Mouse (Mus musculus) intestine, embryonic 15.5 days (tissue): ENCODE data around the gene Gtse1. TPM values are rescaled to one million over a fixed set of nuclear protein-coding genes. Genes with fewer than 3 reads are reported as not detected.
A peak's percentile ranks its signal among the peaks of the same experiment; 100 is the strongest.

Experiments used
- ATAC-seq: fragments of 200-750 bp; cut with Nextera tagmentation; 2 replicates; pipeline ENCODE4 v1.8.0; 2017; ENCODE audit warnings: moderate TSS enrichment, moderate library complexity
- H3K27ac ChIP-seq: fragments of 300-500 bp; sonication (generic); 2 replicates; pipeline ENCODE4 v1.5.1; 2015; ENCODE audit warnings: mild to moderate bottlenecking, inconsistent platforms
- H3K27me3 ChIP-seq: fragments of 300-500 bp; sonication (generic); replicated peaks from 2 replicates; pipeline ENCODE4 v1.6.1; 2015; ENCODE audit warnings: inconsistent platforms
- H3K36me3 ChIP-seq: fragments of 300-500 bp; sonication (generic); 2 replicates; pipeline ENCODE4 v1.6.1; 2015; ENCODE audit warnings: inconsistent platforms
- H3K4me1 ChIP-seq: fragments of 300-500 bp; sonication (generic); replicated peaks from 2 replicates; pipeline ENCODE4 v1.6.1; 2015; ENCODE audit warnings: inconsistent platforms
- H3K4me2 ChIP-seq: fragments of 300-500 bp; sonication (generic); replicated peaks from 2 replicates; pipeline ENCODE4 v1.6.1; 2015; ENCODE audit warnings: mild to moderate bottlenecking, inconsistent platforms
- H3K4me3 ChIP-seq: fragments of 300-500 bp; sonication (generic); replicated peaks from 2 replicates; pipeline ENCODE4 v1.5.1; 2015; ENCODE audit warnings: inconsistent platforms
- H3K9ac ChIP-seq: fragments of 300-500 bp; sonication (generic); 2 replicates; pipeline ENCODE4 v1.6.1; 2015; ENCODE audit warnings: inconsistent platforms
- H3K9me3 ChIP-seq: fragments of 300-500 bp; sonication (generic); 2 replicates; pipeline ENCODE4 v1.6.1; 2016; ENCODE audit warnings: inconsistent platforms
- WGBS: fragments of 180-500 bp; shearing (Covaris S2); methylation state at CpG from one replicate; pipeline ENCODE4 v1.1.7; 2015; 5-methylcytosine and 5-hydroxymethylcytosine counted together
- polyA plus RNA-seq: library from polyadenylated mRNA; unstranded; fragments of >200 nt; fragmentation: Nextera tagmentation; extraction: Ambion mirVana; gene quantifications from 2 replicates; pipeline ENCODE4 v1.2.1, GENCODE M21; 2015

The Gtse1 gene
- polyA plus RNA-seq, 1 experiment from 2014 or later, result 22.8 TPM

GRCm38 (mm10) chr15:85879498-85879895 is 20.0 kb downstream of the Gtse1 start:
- ATAC-seq, result peak; percentile 52
- Histone ChIP-seq H3K36me3 (peaks cover 22% of the 10 kb centered on the region), H3K9ac (peak overlapping the region; percentile 82), H3K9me3 (no peaks in the 10 kb centered on the region), H3K4me2 (peak overlapping the region; percentile 91), H3K27me3 (no peaks in the 10 kb centered on the region), H3K4me3 (peak overlapping the region; percentile 64), H3K4me1 (peaks cover 11% of the 10 kb centered on the region), H3K27ac (peak overlapping the region; percentile 81)
- WGBS, result under 1% methylated on average over 18 of the region's 18 CpGs

GRCm38 (mm10) chr15:85885606-85886005 is 26.1 kb downstream of the Gtse1 start:
- WGBS, result 86% methylated on average over 5 of the region's 5 CpGs
- no peaks in the 10 kb centered on the region for H3K27me3 ChIP-seq
- H3K36me3 ChIP-seq, result peaks cover 22% of the 10 kb centered on the region
- H3K27ac ChIP-seq, result no peak overlapping the region
- no peak for ATAC-seq
- H3K9me3 ChIP-seq, result no peaks in the 10 kb centered on the region
- H3K4me2 ChIP-seq, result no peak overlapping the region
- no peak overlapping the region for H3K4me3 ChIP-seq
- H3K9ac ChIP-seq, result no peak overlapping the region
- H3K4me1 ChIP-seq, result no peaks in the 10 kb centered on the region

- Histone ChIP-seq H3K9ac (no peak overlapping the region), H3K4me2 (no peak overlapping the region), H3K4me1 (no peaks in the 10 kb centered on the region), H3K4me3 (no peak overlapping the region), H3K27me3 (no peaks in the 10 kb centered on the region), H3K9me3 (no peaks in the 10 kb centered on the region), H3K36me3 (peaks cover 27% of the 10 kb centered on the region), H3K27ac (no peak overlapping the region)
- ATAC-seq, result no peak
- 82% methylated on average over 4 of the region's 4 CpGs for WGBS
These were observed 29.7 kb downstream of the Gtse1 start for GRCm38 (mm10) chr15:85889235-85889634.

- no peak overlapping the region for H3K9ac ChIP-seq
- WGBS, result 82% methylated on average over 10 of the region's 10 CpGs
- no peak overlapping the region for H3K4me2 ChIP-seq
- H3K9me3 ChIP-seq, result no peaks in the 10 kb centered on the region
- H3K36me3 ChIP-seq, result peaks cover 35% of the 10 kb centered on the region
- no peak for ATAC-seq
- H3K27ac ChIP-seq, result no peak overlapping the region
- no peak overlapping the region for H3K4me3 ChIP-seq
- no peaks in the 10 kb centered on the region for H3K4me1 ChIP-seq
- H3K27me3 ChIP-seq, result no peaks in the 10 kb centered on the region
These were observed 32.4 kb downstream of the Gtse1 start for GRCm38 (mm10) chr15:85891971-85892370.

GRCm38 (mm10) chr15:85892498-85893118 is 33.1 kb downstream of the Gtse1 start:
- H3K36me3 ChIP-seq, result peaks cover 42% of the 10 kb centered on the region

GRCm38 (mm10) chr15:85893871-85894270 is 34.3 kb downstream of the Gtse1 start:
- no peaks in the 10 kb centered on the region for H3K9me3 ChIP-seq
- ATAC-seq, result no peak
- H3K27ac ChIP-seq, result no peak overlapping the region
- H3K4me1 ChIP-seq, result no peaks in the 10 kb centered on the region
- peaks cover 46% of the 10 kb centered on the region for H3K36me3 ChIP-seq
- no peak overlapping the region for H3K9ac ChIP-seq
- H3K27me3 ChIP-seq, result no peaks in the 10 kb centered on the region
- WGBS, result 85% methylated on average over 7 of the region's 7 CpGs
- H3K4me3 ChIP-seq, result no peak overlapping the region
- H3K4me2 ChIP-seq, result no peak overlapping the region

More at GRCm38 (mm10) chr15:85892498-85893118, 33.1 kb downstream of the Gtse1 start:
- Histone ChIP-seq H3K4me1 (no peaks in the 10 kb centered on the region), H3K4me2 (no peak overlapping the region), H3K9me3 (no peaks in the 10 kb centered on the region), H3K27me3 (no peaks in the 10 kb centered on the region), H3K27ac (no peak overlapping the region), H3K4me3 (no peak overlapping the region), H3K9ac (no peak overlapping the region)
- no peak for ATAC-seq
- WGBS, result 83% methylated on average over 13 of the region's 13 CpGs

- 16% methylated on average over 8 of the region's 8 CpGs for WGBS
- no peak overlapping the region for H3K4me3 ChIP-seq
- ATAC-seq, result peak; percentile 56
These were observed 36.7 kb downstream of the Gtse1 start for GRCm38 (mm10) chr15:85896284-85896683.

GRCm38 (mm10) chr15:85897113-85897512 is 37.6 kb downstream of the Gtse1 start:
- Histone ChIP-seq H3K27ac (no peak overlapping the region), H3K9ac (no peak overlapping the region), H3K9me3 (no peaks in the 10 kb centered on the region), H3K27me3 (no peaks in the 10 kb centered on the region), H3K36me3 (peaks cover 41% of the 10 kb centered on the region), H3K4me1 (no peaks in the 10 kb centered on the region), H3K4me2 (no peak overlapping the region), H3K4me3 (no peak overlapping the region)
- ATAC-seq, result no peak
- WGBS, result 81% methylated on average over 10 of the region's 10 CpGs

More at GRCm38 (mm10) chr15:85896284-85896683, 36.7 kb downstream of the Gtse1 start:
- H3K27me3 ChIP-seq, result no peaks in the 10 kb centered on the region
- H3K4me2 ChIP-seq, result no peak overlapping the region
- peaks cover 41% of the 10 kb centered on the region for H3K36me3 ChIP-seq
- H3K27ac ChIP-seq, result no peak overlapping the region
- no peaks in the 10 kb centered on the region for H3K4me1 ChIP-seq
- H3K9me3 ChIP-seq, result no peaks in the 10 kb centered on the region
- H3K9ac ChIP-seq, result no peak overlapping the region

- Histone ChIP-seq H3K36me3 (peaks cover 27% of the 10 kb centered on the region), H3K9me3 (no peaks in the 10 kb centered on the region), H3K4me1 (no peaks in the 10 kb centered on the region), H3K4me2 (no peak overlapping the region), H3K27me3 (no peaks in the 10 kb centered on the region), H3K4me3 (no peak overlapping the region), H3K9ac (no peak overlapping the region), H3K27ac (no peak overlapping the region)
- WGBS, result 71% methylated on average over 6 of the region's 6 CpGs
- no peak for ATAC-seq
These were observed 39.9 kb downstream of the Gtse1 start for GRCm38 (mm10) chr15:85899396-85899795.

- no peaks in the 10 kb centered on the region for H3K27me3 ChIP-seq
- ATAC-seq, result no peak
- 67% methylated on average over 8 of the region's 8 CpGs for WGBS
These were observed 40.8 kb downstream of the Gtse1 start for GRCm38 (mm10) chr15:85900318-85900717.

GRCm38 (mm10) chr15:85900801-85901200 is 41.3 kb downstream of the Gtse1 start:
- H3K9ac ChIP-seq, result no peak overlapping the region
- H3K9me3 ChIP-seq, result no peaks in the 10 kb centered on the region
- no peak overlapping the region for H3K27ac ChIP-seq
- ATAC-seq, result no peak
- peaks cover 17% of the 10 kb centered on the region for H3K36me3 ChIP-seq
- no peak overlapping the region for H3K4me3 ChIP-seq
- no peaks in the 10 kb centered on the region for H3K27me3 ChIP-seq
- no peaks in the 10 kb centered on the region for H3K4me1 ChIP-seq
- 86% methylated on average over 12 of the region's 12 CpGs for WGBS
- H3K4me2 ChIP-seq, result no peak overlapping the region

More at GRCm38 (mm10) chr15:85900318-85900717, 40.8 kb downstream of the Gtse1 start:
- no peaks in the 10 kb centered on the region for H3K4me1 ChIP-seq
- H3K36me3 ChIP-seq, result peaks cover 22% of the 10 kb centered on the region
- no peak overlapping the region for H3K9ac ChIP-seq
- no peak overlapping the region for H3K4me2 ChIP-seq
- H3K9me3 ChIP-seq, result no peaks in the 10 kb centered on the region
- no peak overlapping the region for H3K27ac ChIP-seq
- no peak overlapping the region for H3K4me3 ChIP-seq

- H3K27ac ChIP-seq, result no peak overlapping the region
- H3K27me3 ChIP-seq, result no peaks in the 10 kb centered on the region
- no peak overlapping the region for H3K9ac ChIP-seq
- H3K4me2 ChIP-seq, result no peak overlapping the region
- no peaks in the 10 kb centered on the region for H3K4me1 ChIP-seq
- H3K9me3 ChIP-seq, result no peaks in the 10 kb centered on the region
- 0 out of 2 replicates have a peak, but pooled peaks cover 5% of the 10 kb centered on the region for H3K36me3 ChIP-seq
- no peak for ATAC-seq
- no peak overlapping the region for H3K4me3 ChIP-seq
- 84% methylated on average over 10 of the region's 10 CpGs for WGBS
These were observed 43.0 kb downstream of the Gtse1 start for GRCm38 (mm10) chr15:85902505-85902904.

GRCm38 (mm10) chr15:85903826-85904225 is 44.3 kb downstream of the Gtse1 start:
- H3K4me3 ChIP-seq, result no peak overlapping the region
- no peak for ATAC-seq
- no peak overlapping the region for H3K27ac ChIP-seq
- no peaks in the 10 kb centered on the region for H3K27me3 ChIP-seq
- no peaks in the 10 kb centered on the region for H3K9me3 ChIP-seq
- H3K36me3 ChIP-seq, result no peaks in the 10 kb centered on the region
- WGBS, result 61% methylated on average over 8 of the region's 8 CpGs
- no peak overlapping the region for H3K9ac ChIP-seq
- 0 out of 2 replicates have a peak, but pooled peaks cover under 1% of the 10 kb centered on the region for H3K4me1 ChIP-seq
- H3K4me2 ChIP-seq, result no peak overlapping the region
